Mouse (Mus musculus) heart, postnatal 14 days (tissue): ENCODE results near the gene Sycn. TPM values are rescaled to one million over a fixed set of nuclear protein-coding genes. Genes with fewer than 3 reads are reported as not detected.

ENCODE experiments used
- DNase-seq, 2 experiments: peaks; one replicate each; pipeline ENCODE4 v3.0.0; 2021 to 2022
- intact Hi-C: fragments of 180-260 bp; cut with DNase I; formaldehyde crosslinking; loops from one replicate; pipeline ENCODE4 v1.15.1; 2025
- microRNA-seq, 2 experiments: library from miRNA; unstranded; fragments of <30 nt; microRNA quantifications; one replicate each; pipeline ENCODE4 v1.2.0; 2021 to 2022
- total RNA-seq, 2 experiments: library from RNA; stranded (reverse); gene quantifications; 2 replicates each; pipeline ENCODE4 v1.2.3; 2021

Sycn gene
- total RNA-seq, 2 experiments from 2014 or later: not detected

DNA sequence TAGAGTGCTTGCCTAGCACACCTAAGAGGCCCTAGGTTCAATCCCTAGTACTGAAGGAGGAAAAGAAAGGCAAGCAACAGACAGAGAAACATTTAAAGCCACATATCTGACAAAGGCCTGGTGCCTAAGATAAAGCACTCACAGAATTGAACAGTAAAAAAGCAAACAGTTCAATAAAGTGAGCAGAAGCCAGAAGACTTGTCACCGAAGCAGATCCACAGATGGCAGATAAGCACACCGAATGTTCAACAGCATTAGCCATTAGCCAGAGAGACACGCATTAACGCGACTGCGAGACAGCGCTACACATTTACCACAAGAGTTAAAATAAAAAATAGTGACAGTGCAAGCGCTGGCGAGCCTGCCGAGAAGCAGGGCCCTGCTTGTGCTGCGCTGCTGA, 42.2 kb downstream of the Sycn start:
- intact Hi-C loops: no loop called here
- no peak for DNase-seq

DNA sequence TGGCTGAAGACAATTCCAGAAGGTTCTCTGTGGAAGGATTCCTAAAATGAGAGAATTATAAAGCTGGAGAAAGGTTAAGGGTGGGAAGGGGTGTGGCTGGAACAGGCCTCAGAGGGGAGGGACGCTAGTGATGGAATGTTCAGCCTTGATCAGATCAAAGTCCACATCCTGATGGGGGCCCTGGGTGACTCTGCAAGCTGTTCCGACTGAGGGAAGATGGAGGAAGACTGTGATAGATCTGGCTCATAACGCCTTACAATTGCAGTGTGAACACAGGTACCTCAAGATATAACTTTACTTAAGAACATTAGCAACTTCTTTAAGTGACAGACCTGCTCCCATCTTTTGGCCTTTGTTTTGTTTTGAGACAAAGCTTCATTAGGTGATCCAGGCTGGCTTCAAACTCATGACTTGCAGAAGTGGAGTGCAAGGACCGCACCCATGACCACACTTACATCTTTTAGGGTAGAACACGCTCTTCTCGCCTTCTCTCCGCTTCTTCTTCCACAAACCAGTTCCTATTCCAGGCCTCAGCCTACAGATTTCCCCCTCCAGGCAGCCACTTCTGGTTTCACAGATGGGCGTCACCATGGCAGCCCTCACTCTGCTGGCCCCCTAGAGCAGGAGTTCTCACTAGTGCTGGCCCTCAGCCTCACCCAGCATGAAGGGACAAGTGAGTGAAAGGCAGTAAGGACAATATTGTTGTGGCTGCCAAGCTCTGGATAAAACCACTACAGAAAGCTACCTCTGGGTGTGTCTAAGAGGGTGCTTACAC, 43.1 kb downstream of the Sycn start:
- intact Hi-C loops: no loop called here

DNA sequence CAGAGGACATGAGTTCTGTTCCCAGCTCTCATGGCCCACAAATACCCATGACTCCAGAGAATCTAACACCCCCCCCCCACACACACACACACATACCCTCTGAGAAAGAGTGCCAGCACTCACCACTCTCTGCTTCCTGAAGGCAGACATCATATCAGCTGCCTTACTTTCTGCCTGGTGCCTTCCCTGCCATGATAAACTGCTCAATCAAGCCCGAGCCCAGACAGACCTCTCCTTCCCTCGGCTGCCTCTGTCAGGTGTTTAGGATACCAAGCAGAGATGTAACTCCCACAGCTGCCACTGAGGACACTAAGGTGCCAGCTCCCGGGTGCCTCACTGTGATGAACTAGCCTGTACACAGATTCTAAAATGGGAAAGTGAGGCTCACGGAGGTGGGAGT, 43.8 kb downstream of the Sycn start:
- DNase-seq: no peak
- intact Hi-C loops: no loop called here

More for the DNA sequence above, 43.1 kb downstream of the Sycn start:
- DNase-seq: no peak

DNA sequence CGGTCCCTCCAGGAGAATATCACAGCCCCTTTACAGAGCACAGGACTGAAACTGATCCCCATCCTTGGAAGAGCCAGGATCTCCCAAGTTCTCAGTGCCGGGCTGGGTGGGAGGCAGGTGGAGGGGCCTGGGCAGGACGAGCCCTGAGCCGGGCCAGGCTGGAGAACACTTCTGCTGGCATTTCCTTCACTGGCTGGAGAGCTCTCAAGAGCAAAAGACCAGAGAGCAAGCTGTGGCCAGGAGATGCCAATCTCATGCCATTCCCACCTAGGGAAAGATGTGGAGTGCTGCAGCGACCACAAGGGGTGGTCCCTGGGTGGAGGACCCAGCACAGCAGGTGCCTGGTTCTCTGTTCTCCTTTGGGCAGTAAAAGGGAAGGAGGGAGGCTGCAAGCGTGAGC, 44.3 kb downstream of the Sycn start:
- no peak for DNase-seq
- intact Hi-C loops: no loop called here

DNA sequence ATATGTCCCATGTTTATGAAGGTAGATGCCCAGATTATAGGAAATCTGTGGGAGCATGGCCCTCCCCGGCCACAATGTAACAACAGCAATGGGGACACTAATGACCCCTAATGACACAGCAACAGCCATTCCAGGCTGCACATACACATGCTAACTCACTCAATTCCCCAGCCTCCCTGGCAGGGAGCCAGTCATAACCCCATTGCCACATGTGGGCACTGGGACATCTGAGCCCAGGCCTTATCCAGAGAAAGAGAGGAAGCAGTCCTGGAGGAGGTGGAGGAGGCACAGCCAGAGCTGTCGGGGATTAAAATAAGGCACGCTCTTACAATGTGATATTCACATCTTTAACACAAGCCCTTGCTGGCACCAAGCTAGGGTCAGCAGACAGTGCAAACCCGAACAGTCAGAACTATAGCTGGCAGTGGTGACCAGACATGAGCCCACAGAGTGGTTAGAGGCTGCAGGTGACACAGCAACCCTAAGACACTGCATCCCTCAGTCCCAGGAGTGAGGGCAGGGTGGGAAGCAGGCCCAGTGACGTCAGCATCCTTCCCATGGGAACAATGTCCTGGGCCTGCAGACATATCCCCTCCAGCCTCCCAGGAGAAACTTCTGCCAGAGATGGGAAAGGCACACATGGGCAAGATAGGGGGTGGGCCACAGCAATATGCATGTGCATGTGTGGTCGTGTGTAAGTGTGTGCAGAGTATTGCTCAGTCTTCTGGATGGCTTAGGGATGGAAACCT, 46.2 kb downstream of the Sycn start:
- DNase-seq: peak in 1 of 2 experiments; percentile 52
- intact Hi-C loops: no loop called here

DNA sequence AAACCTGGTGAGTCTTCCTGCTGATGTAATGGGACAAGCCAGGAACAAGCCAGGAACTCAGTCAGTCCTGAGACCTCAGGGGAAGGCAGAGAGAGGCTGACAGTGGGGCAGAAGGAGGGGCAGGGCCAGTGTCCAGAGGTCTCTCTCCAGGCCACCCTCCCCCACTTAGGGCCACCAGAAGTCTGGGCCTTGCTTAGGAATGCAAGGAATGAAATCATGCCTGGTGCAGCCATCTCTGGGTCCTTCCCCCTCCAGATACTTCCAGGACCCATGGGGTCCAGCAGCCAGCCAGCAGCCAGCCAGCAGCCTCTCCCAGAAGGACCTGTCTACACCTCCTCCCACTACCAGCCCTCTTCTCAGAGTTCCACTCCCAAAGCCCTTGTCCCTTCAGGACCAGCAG, 47.0 kb downstream of the Sycn start:
- no peak for DNase-seq
- intact Hi-C loops: no loop called here

Small RNAs within 50 kb of the gene (microRNA-seq; reads per million reads assigned to microRNA genes)
- gene Mir7049: 0.36 to 0.81 reads per million in 2 experiments

Other genes with a start within 250 kb of the Sycn start
- not detected for gene Selenov, start 249.7 kb upstream of the Sycn start, total RNA-seq
- gene Dll3, start 238.6 kb upstream of the Sycn start, total RNA-seq: not detected
- 10 to 100 TPM; 47.9 to 57.3 TPM for gene Timm50, start 228.8 kb upstream of the Sycn start, total RNA-seq
- gene Supt5, start 202.1 kb upstream of the Sycn start, total RNA-seq: 10 to 100 TPM; 55.6 to 58.4 TPM
- 100 to 1,000 TPM; 540 to 612 TPM for gene Rps16, start 190.2 kb upstream of the Sycn start, total RNA-seq
- 10 to 100 TPM; 32.1 to 32.5 TPM for gene Plekhg2, start 168.3 kb upstream of the Sycn start, total RNA-seq
- 10 to 100 TPM; 25.7 to 27.6 TPM for gene Zfp36, start 160.6 kb upstream of the Sycn start, total RNA-seq
- 10 to 100 TPM; 18.4 to 19.9 TPM for gene Med29, start 148.2 kb upstream of the Sycn start, total RNA-seq
- gene Paf1, start 147.9 kb upstream of the Sycn start, total RNA-seq: 10 to 100 TPM; 46.2 to 47.7 TPM
- 10 to 100 TPM in 1 of 2 experiments, 1 to 10 TPM in 1; 8.1 to 18.8 TPM for gene Gmfg, start 103.4 kb upstream of the Sycn start, total RNA-seq
- 1 to 10 TPM in 1 of 2 experiments, under 1 TPM in 1; 0.69 to 1.1 TPM for gene Lrfn1, start 88.9 kb upstream of the Sycn start, total RNA-seq
- not detected for gene Ifnl2, start 30.4 kb upstream of the Sycn start, total RNA-seq
- gene Ifnl3, start 18.0 kb upstream of the Sycn start, total RNA-seq: not detected
- gene Nccrp1, start 6.4 kb downstream of the Sycn start, total RNA-seq: not detected
- gene Samd4b, start 57.3 kb downstream of the Sycn start, total RNA-seq: 10 to 100 TPM; 32.1 to 32.4 TPM
- gene Pak4, start 57.3 kb downstream of the Sycn start, total RNA-seq: 1 to 10 TPM; 8.5 to 9.9 TPM
- not detected for gene Acp7, start 90.4 kb downstream of the Sycn start, total RNA-seq
- gene Fbxo27, start 152.0 kb downstream of the Sycn start, total RNA-seq: under 1 TPM; 0.17 to 0.62 TPM
- gene Fbxo17, start 175.9 kb downstream of the Sycn start, total RNA-seq: under 1 TPM; 0.44 to 0.74 TPM
- 10 to 100 TPM; 55.6 to 55.9 TPM for gene Mrps12, start 200.9 kb downstream of the Sycn start, total RNA-seq
- gene Sars2, start 201.1 kb downstream of the Sycn start, total RNA-seq: 10 to 100 TPM; 14.1 to 16.3 TPM
- not detected for gene Ccer2, start 215.3 kb downstream of the Sycn start, total RNA-seq
- 10 to 100 TPM; 71.6 to 75.1 TPM for gene Sirt2, start 225.8 kb downstream of the Sycn start, total RNA-seq
- 10 to 100 TPM; 15.9 to 18.0 TPM for gene Nfkbib, start 226.6 kb downstream of the Sycn start, total RNA-seq
- gene Rinl, start 248.1 kb downstream of the Sycn start, total RNA-seq: 1 to 10 TPM; 2.2 to 4.0 TPM